Mouse (Mus musculus): ENCODE data around the gene Smg1. TPM values are rescaled to one million over a fixed set of nuclear protein-coding genes. Genes with fewer than 3 reads are reported as not detected.

Gene Smg1
- 259 to 297 TPM (median 276 TPM) in 4 replicates for total RNA-seq (2023; ENCODE audit: inconsistent age)

DNA sequence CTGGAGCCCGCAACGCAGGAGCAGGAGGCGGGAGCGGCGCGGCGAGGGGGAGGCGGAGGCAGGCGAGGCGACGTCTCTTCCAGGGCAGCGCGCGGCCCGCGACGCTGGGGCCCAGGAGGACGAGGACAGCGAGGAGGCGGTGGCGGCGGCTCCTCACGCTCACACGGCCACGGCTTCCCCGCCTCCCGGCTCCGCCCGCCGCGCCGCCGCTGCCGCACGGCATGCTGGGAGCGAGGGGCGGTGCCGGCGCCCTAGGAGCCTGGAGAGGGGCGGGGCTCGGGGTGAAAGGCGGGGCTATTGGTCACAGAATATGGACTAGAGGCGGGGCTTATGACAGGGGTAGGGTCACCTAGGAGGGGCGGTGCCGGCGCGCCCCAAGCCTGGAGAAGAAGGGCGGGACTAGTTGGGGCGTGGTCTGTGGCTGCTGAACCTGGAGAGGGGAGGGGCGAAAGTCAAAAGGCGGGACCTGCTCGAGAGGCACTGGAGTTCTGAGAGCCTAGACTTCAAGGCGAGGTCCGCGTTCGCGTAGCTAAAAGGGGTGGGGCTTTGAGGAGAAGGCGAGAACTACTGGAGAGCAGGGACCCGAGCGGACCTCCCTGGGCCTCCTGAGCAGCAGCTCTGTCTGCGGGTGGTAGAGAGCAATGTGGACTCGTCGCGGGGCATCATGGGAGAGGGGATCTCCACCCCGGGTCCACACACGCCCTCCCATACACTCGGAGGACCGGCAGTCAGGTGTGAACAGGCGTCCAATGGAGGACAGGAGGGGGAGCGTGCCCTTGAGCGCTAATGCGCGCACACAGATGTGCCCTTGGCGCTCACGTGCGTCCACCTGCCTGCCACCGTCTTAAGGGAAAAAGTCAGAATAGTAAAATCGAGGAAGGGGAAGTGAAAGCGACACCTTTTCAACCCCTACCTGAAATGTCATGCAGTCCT, at the start of gene Smg1:
Gene Smg1 (minus strand): TSS at position 218 of the 933 bp plus-strand sequence.

DNA sequence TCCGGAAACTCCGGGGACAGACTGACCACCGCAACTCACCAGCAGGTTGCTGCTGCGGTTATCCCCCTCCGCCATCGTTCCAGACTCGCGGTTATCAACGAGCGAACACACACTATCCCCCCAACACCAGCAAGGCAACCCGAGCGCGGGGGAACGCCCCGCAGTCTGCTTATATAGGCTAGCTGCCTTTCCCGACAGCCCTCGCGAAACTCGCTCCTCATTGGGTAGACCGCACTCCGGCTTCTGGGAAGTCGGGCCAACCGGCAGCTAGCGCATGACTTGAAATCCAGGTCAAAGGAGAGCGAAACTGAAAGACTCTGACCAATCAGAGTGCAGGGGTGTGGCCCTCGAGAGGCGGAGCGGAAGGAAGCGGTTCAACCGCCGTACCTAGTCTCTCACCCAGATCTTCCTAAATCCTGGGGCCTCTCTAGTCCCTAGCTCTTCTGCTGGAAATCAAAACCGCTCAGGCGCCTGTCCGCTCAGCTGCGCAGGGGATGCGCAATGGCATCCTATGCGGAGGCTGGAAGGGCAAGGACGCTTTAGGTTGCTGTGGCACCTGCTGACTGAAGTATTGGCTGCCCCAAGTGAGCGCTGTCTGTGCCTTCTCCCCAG, 113.9 kb downstream of the Smg1 start, which contains the start of gene Arl6ip1:
Gene Arl6ip1 (minus strand): TSS at position 233 of the 612 bp plus-strand sequence.

DNA sequence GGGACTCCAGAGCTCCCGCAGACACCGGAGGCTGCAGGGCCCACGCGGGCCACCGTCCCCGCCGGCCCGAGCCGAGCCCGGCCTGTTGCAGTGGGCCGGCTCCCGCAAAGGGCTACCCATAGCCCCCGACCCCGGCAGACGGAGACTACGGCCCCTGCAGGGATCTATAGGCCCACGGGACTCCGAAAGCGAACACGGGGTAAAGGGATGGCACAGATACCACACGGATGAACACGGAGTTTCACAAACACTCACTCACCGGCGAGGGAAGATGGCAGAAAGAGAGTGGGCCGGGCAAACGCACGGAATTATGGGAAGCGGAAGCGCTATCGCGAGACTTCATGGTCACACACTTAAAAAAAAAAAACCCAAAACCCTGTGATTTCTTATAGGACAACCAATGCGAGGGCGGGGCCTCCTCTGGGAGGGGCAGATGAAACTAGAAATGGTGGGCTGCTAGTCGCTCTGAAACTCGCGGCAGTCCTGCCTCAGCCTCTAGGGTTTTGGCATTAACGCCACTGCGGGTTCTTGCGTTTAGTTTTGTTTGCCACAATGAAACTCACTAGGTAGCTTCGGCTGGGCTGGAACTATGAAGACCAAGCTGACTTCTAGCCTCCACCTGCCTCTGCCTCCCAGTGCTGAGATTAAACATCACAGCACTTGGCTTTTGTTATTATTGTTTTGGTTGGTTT, 127.4 kb downstream of the Smg1 start, which contains the start of gene Rps15a:
Gene Rps15a (minus strand): TSS at position 312 of the 692 bp plus-strand sequence.

Other genes starting within 250 kb of the Smg1 start
- gene Rps15a, start 127.5 kb downstream of the Smg1 start, total RNA-seq (2023; ENCODE audit: inconsistent age), result 2,523 to 2,648 TPM (median 2,559 TPM) in 4 replicates
- 170 to 192 TPM (median 178 TPM) in 4 replicates for gene Arl6ip1, start 114.0 kb downstream of the Smg1 start, total RNA-seq (2023; ENCODE audit: inconsistent age)
- not detected in 4 replicates for gene Syt17, start 204.6 kb upstream of the Smg1 start, total RNA-seq (2023; ENCODE audit: inconsistent age)
- gene Itpripl2, start 248.3 kb upstream of the Smg1 start, total RNA-seq (2023; ENCODE audit: inconsistent age), result 0.45 to 0.51 TPM (median 0.45 TPM) in 4 replicates